Mouse (Mus musculus) forebrain, embryonic 14.5 days (tissue): ENCODE data around the gene Aplp2. TPM values are rescaled to one million over a fixed set of nuclear protein-coding genes. Genes with fewer than 3 reads are reported as not detected.
"Not testable (repeated sequence)": the region's sequence is repeated elsewhere in the genome, so short reads cannot be mapped to it uniquely, and the experiment has no call there.

Experiments
- ATAC-seq: fragments of 200-750 bp; cut with Nextera tagmentation; 2 replicates; pipeline ENCODE4 v1.8.0; 2017; ENCODE audit warnings: mild to moderate bottlenecking, moderate library complexity
- DNase-seq: peaks from one replicate; pipeline ENCODE4 v3.0.0-alpha.2; 2015; ENCODE audit warnings: low spot score
- H3K27ac ChIP-seq: fragments of 300-500 bp; sonication (generic); 2 replicates; pipeline ENCODE4 v1.5.1; 2014; ENCODE audit warnings: low read depth, mild to moderate bottlenecking, control low read depth, low read length, moderate library complexity
- H3K27me3 ChIP-seq: fragments of 300-500 bp; sonication (generic); replicated peaks from 2 replicates; pipeline ENCODE4 v1.6.1; 2014; ENCODE audit warnings: low read length, control low read depth, mixed read lengths; ENCODE audit not compliant: control insufficient read depth, insufficient read depth
- H3K36me3 ChIP-seq: fragments of 300-500 bp; sonication (generic); 2 replicates; pipeline ENCODE4 v1.6.1; 2014; ENCODE audit warnings: low read length, control low read depth; ENCODE audit not compliant: control insufficient read depth, insufficient read depth
- H3K4me1 ChIP-seq: fragments of 300-500 bp; sonication (generic); 2 replicates; pipeline ENCODE4 v1.6.1; 2014; ENCODE audit warnings: antibody characterized with exemption, low read length, control low read depth; ENCODE audit not compliant: control insufficient read depth, insufficient read depth
- H3K4me2 ChIP-seq: fragments of 300-500 bp; sonication (generic); 2 replicates; pipeline ENCODE4 v1.6.1; 2014; ENCODE audit warnings: mild to moderate bottlenecking, control low read depth, low read length
- H3K4me3 ChIP-seq: fragments of 300-500 bp; sonication (generic); 2 replicates; pipeline ENCODE4 v1.5.1; 2014; ENCODE audit warnings: low read depth, low read length, control low read depth
- H3K9ac ChIP-seq: fragments of 300-500 bp; sonication (generic); 2 replicates; pipeline ENCODE4 v1.6.1; 2014; ENCODE audit warnings: mild to moderate bottlenecking, low read length, control low read depth, moderate library complexity
- H3K9me3 ChIP-seq: fragments of 300-500 bp; sonication (generic); replicated peaks from 2 replicates; pipeline ENCODE4 v1.6.1; 2016; ENCODE audit warnings: low read length, control low read depth, mixed read lengths; ENCODE audit not compliant: control insufficient read depth
- WGBS: fragments of 180-500 bp; shearing (Covaris S2); extraction: QIAGEN DNeasy Blood & Tissue Kit; methylation state at CpG from one replicate; pipeline ENCODE4 v1.1.7; 2014; 5-methylcytosine and 5-hydroxymethylcytosine counted together
- polyA plus RNA-seq: library from polyadenylated mRNA; unstranded; fragments of >200 nt; fragmentation: Nextera tagmentation; extraction: Ambion mirVana; gene quantifications from 2 replicates; pipeline ENCODE4 v1.2.1, GENCODE M21; 2014

The Aplp2 gene
- polyA plus RNA-seq, 1 experiment from 2014 or later, result 208 TPM

- no peak overlapping the region for H3K4me2 ChIP-seq
- DNase-seq (peak; percentile 88), ATAC-seq (peak; percentile 92)
- H3K4me1 ChIP-seq, result peaks cover 14% of the 10 kb centered on the region
- H3K9ac ChIP-seq, result no peak overlapping the region
- WGBS, result 42% methylated on average over 8 of the region's 8 CpGs
- no peaks in the 10 kb centered on the region for H3K27me3 ChIP-seq
- H3K4me3 ChIP-seq, result no peak overlapping the region
- H3K36me3 ChIP-seq, result peaks cover 5% of the 10 kb centered on the region
- no peaks in the 10 kb centered on the region for H3K9me3 ChIP-seq
- peak overlapping the region; percentile 31 for H3K27ac ChIP-seq
These were observed 35.1 kb downstream of the Aplp2 start for GRCm38 (mm10) chr9:31176379-31177130.

- Histone ChIP-seq H3K4me2 (no peak overlapping the region), H3K27me3 (no peaks in the 10 kb centered on the region), H3K27ac (peak overlapping the region; percentile 31), H3K9me3 (no peaks in the 10 kb centered on the region), H3K4me3 (no peak overlapping the region), H3K36me3 (peaks cover 10% of the 10 kb centered on the region), H3K9ac (no peak overlapping the region), H3K4me1 (peaks cover 14% of the 10 kb centered on the region)
- 52% methylated on average over 3 of the region's 3 CpGs for WGBS
- no peak for DNase-seq
- ATAC-seq, result peak; percentile 47; the same call in 1 of the 2 replicates
These were observed 35.6 kb downstream of the Aplp2 start for GRCm38 (mm10) chr9:31175978-31176377.

GRCm38 (mm10) chr9:31175346-31175745 is 36.3 kb downstream of the Aplp2 start:
- Histone ChIP-seq H3K27ac (no peak overlapping the region), H3K9ac (no peak overlapping the region), H3K27me3 (no peaks in the 10 kb centered on the region), H3K9me3 (no peaks in the 10 kb centered on the region), H3K4me1 (peaks cover 14% of the 10 kb centered on the region), H3K4me2 (no peak overlapping the region), H3K4me3 (no peak overlapping the region), H3K36me3 (peaks cover 10% of the 10 kb centered on the region)
- DNase-seq (no peak), ATAC-seq (no peak)
- 70% methylated on average over 6 of the region's 6 CpGs for WGBS

GRCm38 (mm10) chr9:31168356-31169093 is 43.1 kb downstream of the Aplp2 start:
- WGBS, result 94% methylated on average over 22 of the region's 22 CpGs
- no peaks in the 10 kb centered on the region for H3K27me3 ChIP-seq
- H3K4me3 ChIP-seq, result no peak overlapping the region
- no peak overlapping the region for H3K27ac ChIP-seq
- ATAC-seq, result no peak
- no peak overlapping the region for H3K4me2 ChIP-seq
- DNase-seq, result no peak
- H3K9me3 ChIP-seq, result no peaks in the 10 kb centered on the region
- H3K4me1 ChIP-seq, result no peaks in the 10 kb centered on the region
- H3K9ac ChIP-seq, result no peak overlapping the region
- peaks cover 50% of the 10 kb centered on the region for H3K36me3 ChIP-seq

GRCm38 (mm10) chr9:31167305-31167704 is 44.3 kb downstream of the Aplp2 start:
- Histone ChIP-seq H3K27ac (no peak overlapping the region), H3K4me3 (no peak overlapping the region), H3K4me1 (no peaks in the 10 kb centered on the region), H3K9me3 (no peaks in the 10 kb centered on the region), H3K4me2 (no peak overlapping the region), H3K36me3 (peaks cover 58% of the 10 kb centered on the region), H3K9ac (no peak overlapping the region), H3K27me3 (no peaks in the 10 kb centered on the region)
- WGBS, result 95% methylated on average over 13 of the region's 13 CpGs
- ATAC-seq, result no peak
- DNase-seq, result no peak

GRCm38 (mm10) chr9:31165505-31165904 is 46.1 kb downstream of the Aplp2 start:
- H3K9ac ChIP-seq, DNase-seq, H3K4me3 ChIP-seq, H3K27ac ChIP-seq, H3K9me3 ChIP-seq, H3K4me2 ChIP-seq, H3K4me1 ChIP-seq, H3K27me3 ChIP-seq, ATAC-seq: not testable (repeated sequence)
- WGBS, result 82% methylated on average over 3 of the region's 3 CpGs
- H3K36me3 ChIP-seq, result peaks cover 64% of the 10 kb centered on the region

- Histone ChIP-seq H3K4me2 (no peak overlapping the region), H3K4me3 (no peak overlapping the region), H3K9me3 (no peaks in the 10 kb centered on the region), H3K9ac (no peak overlapping the region), H3K27ac (no peak overlapping the region), H3K27me3 (no peaks in the 10 kb centered on the region), H3K4me1 (no peaks in the 10 kb centered on the region), H3K36me3 (peaks cover 74% of the 10 kb centered on the region)
- 97% methylated on average over 1 of the region's 1 CpGs for WGBS
- ATAC-seq (no peak), DNase-seq (no peak)
These were observed 48.3 kb downstream of the Aplp2 start for GRCm38 (mm10) chr9:31163327-31163726.

GRCm38 (mm10) chr9:31162911-31163310 is 48.7 kb downstream of the Aplp2 start:
- H3K27ac ChIP-seq, result no peak overlapping the region
- WGBS, result 89% methylated on average over 1 of the region's 1 CpGs
- no peak overlapping the region for H3K4me3 ChIP-seq
- no peaks in the 10 kb centered on the region for H3K9me3 ChIP-seq
- no peak overlapping the region for H3K4me2 ChIP-seq
- no peak overlapping the region for H3K9ac ChIP-seq
- H3K36me3 ChIP-seq, result peaks cover 74% of the 10 kb centered on the region
- H3K27me3 ChIP-seq, result no peaks in the 10 kb centered on the region
- ATAC-seq, result no peak
- H3K4me1 ChIP-seq, result no peaks in the 10 kb centered on the region
- no peak for DNase-seq

- H3K27ac ChIP-seq, result no peak overlapping the region
- no peaks in the 10 kb centered on the region for H3K27me3 ChIP-seq
- peaks cover 84% of the 10 kb centered on the region for H3K36me3 ChIP-seq
- DNase-seq, result peak; percentile 55
- H3K4me1 ChIP-seq, result no peaks in the 10 kb centered on the region
- no peak overlapping the region for H3K4me2 ChIP-seq
- no peaks in the 10 kb centered on the region for H3K9me3 ChIP-seq
- no peak for ATAC-seq
- no peak overlapping the region for H3K4me3 ChIP-seq
- H3K9ac ChIP-seq, result no peak overlapping the region
- WGBS, result 84% methylated on average over 4 of the region's 4 CpGs
These were observed 51.7 kb downstream of the Aplp2 start for GRCm38 (mm10) chr9:31159910-31160309.
